Mouse (Mus musculus): ENCODE data around the gene Lalba. TPM values are rescaled to one million over a fixed set of nuclear protein-coding genes. Genes with fewer than 3 reads are reported as not detected.
A peak's percentile ranks its signal among the peaks of the same experiment; 100 is the strongest.

Lalba gene
- polyA plus RNA-seq, 1 experiment = not detected

DNA sequence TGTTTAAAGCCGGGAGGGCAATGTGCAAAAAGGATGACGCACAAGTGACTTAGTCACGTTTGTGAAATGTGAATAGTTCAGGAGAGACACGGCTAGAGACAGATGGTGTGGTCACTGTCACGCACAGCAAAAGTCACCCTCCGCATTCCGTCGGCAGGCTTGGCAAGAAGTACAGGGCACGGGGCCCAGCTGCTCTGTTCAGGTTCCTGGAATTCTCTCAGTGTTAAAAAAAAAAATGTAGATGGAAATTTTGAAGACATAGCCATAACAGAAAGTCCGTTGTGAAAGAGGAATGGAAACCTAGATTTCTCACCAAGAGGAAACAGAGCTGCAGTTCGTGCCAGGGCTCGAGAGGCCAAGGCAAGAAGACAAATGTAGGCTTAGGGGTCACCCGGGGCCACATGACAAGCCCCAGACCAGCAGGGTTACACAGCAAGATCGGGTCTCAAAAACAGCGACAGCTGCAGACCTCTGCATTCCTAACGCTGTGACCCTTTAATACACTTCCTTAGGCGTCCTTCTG lies 30.3 kb upstream of the Lalba start:
- peaks cover 2% of the 10 kb centered on the region; the same call in 1 of the 2 replicates for H3K4me1 ChIP-seq (ENCODE audit: control insufficient read depth, insufficient read depth, low read length)
- no peak overlapping the region for H3K27ac ChIP-seq (ENCODE audit: insufficient read depth, low read length)
- H3K4me3 ChIP-seq (ENCODE audit: insufficient read depth, low read length) = no peak overlapping the region
- TF ChIP-seq POLR2A (IDR thresholded peaks at IDR 0.05; ENCODE audit: extremely low read depth, insufficient read depth, low read length) (no peak), CTCF (IDR thresholded peaks at IDR 0.05; ENCODE audit: extremely low read depth, insufficient read depth, low read length) (no peak)

DNA sequence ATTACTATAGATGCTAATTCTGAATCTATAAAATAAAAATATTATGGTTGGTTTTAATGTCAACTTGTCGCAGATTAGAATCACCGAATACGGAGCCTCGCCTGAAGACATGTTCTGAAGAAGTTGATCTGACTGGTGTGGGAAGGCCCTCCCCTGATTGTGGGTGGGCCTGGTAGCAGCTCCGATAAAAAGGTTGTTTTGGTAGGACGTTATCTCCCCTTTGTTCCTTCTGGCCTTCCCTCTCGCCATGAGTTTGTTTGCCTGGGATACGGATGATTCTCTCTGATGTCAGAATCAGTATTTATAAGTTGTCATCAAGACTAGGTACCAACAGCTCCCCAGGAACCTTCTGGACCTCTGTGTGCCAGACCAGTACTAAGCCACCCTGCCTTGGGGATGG lies 29.7 kb upstream of the Lalba start:
- no peak for TF ChIP-seq CTCF (IDR thresholded peaks at IDR 0.05; ENCODE audit: extremely low read depth, insufficient read depth, low read length)
- TF ChIP-seq POLR2A (IDR thresholded peaks at IDR 0.05; ENCODE audit: extremely low read depth, insufficient read depth, low read length) = no peak
- no peak overlapping the region for H3K4me3 ChIP-seq (ENCODE audit: insufficient read depth, low read length)
- H3K4me1 ChIP-seq (ENCODE audit: control insufficient read depth, insufficient read depth, low read length) = peaks cover 2% of the 10 kb centered on the region; the same call in 1 of the 2 replicates
- no peak overlapping the region for H3K27ac ChIP-seq (ENCODE audit: insufficient read depth, low read length)

DNA sequence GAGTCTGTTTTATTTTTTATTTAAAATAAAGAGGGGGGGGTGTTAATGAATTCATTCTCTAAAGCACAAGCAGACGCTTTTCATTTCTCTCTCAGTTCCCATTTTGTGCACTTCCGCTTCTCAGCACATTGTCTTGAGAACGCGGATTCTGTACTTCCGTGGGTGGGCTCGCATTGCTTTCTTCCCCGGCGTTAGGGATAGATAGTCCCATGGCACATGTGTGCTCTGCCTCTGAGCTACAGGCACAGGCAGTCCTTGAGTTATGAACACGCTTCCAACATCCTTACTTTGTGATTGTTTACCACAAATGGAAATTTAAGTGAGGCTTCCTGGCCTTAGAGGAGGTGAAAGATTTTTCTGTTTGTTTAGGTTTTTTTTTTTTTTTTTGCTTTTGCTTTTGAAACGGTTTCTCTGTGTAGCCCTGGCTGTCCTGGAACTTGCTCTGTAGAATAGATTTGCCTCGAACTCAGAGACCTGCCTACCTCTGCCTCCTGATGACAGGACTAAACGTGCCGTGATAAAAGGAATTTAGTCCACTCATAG lies 28.9 kb upstream of the Lalba start:
- Histone ChIP-seq H3K4me3 (ENCODE audit: insufficient read depth, low read length) (no peak overlapping the region), H3K4me1 (ENCODE audit: control insufficient read depth, insufficient read depth, low read length) (peaks cover 2% of the 10 kb centered on the region; the same call in 1 of the 2 replicates), H3K27ac (ENCODE audit: insufficient read depth, low read length) (no peak overlapping the region)
- TF ChIP-seq CTCF (IDR thresholded peaks at IDR 0.05; ENCODE audit: extremely low read depth, insufficient read depth, low read length) = no peak
- no peak for TF ChIP-seq POLR2A (IDR thresholded peaks at IDR 0.05; ENCODE audit: extremely low read depth, insufficient read depth, low read length)

DNA sequence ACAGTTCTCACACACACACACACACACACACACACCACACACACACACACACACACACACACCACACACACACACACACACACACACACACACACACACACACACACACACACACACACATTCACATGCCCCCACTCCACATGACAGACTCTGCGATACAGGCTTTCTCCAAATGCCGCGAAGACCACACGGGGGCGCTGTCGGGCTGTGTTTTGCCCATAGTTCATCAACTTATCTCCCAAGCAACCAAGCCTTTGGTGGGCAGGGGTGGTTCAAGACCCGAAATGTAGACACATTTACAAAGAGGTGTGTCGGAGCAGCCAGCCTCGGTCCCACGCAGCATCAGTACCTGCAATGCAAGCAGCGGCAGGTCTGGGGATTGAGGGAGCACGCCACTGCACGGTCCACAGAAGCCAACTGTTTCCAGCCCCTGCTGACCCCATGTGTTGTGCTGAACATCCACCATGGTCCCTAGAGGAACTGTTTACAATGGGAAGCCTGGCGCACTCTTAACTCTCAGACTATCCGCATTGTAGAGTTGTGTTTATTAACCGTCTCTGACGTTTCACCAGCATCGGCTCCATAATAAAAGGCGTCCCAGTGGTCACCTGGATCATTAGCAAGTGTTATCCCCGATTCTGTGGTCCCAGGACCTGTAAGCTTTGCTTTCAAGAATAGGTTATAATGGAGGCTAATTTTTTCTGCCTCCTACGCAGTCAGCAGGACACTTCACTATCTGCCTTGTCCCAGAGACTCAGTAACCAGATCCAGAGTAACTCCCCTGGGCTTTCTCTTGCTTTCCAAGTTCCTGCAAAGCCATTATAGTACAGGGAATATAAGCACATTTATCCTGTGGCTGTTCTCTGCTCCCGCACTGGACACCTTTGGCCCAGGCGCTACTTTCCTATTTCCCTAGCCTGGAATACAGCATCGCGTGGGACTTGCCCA lies 28.2 kb upstream of the Lalba start:
- peaks cover 2% of the 10 kb centered on the region; the same call in 1 of the 2 replicates for H3K4me1 ChIP-seq (ENCODE audit: control insufficient read depth, insufficient read depth, low read length)
- H3K4me3 ChIP-seq (ENCODE audit: insufficient read depth, low read length) = no peak overlapping the region
- no peak overlapping the region for H3K27ac ChIP-seq (ENCODE audit: insufficient read depth, low read length)
- TF ChIP-seq CTCF (IDR thresholded peaks at IDR 0.05; ENCODE audit: extremely low read depth, insufficient read depth, low read length) = peak; percentile 61
- TF ChIP-seq POLR2A (IDR thresholded peaks at IDR 0.05; ENCODE audit: extremely low read depth, insufficient read depth, low read length) = no peak

DNA sequence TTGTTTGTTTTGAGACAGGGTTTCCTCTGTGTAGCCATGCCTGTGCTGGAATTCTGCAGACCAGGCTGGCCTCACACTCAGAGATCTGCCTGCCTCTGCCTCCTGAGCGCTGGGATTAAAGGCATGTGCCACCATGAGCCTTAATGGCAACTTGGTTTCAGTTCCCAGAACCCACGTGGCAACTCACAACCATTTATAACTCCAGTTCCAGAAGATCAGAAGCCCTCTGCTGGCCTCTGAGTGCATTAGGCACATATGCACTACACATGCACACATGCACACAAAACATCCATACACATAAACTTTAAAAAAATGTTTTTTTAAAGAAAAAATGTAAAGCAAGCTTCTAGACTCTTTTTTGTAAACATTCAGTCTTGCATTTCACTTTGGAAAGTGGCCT lies 26.9 kb upstream of the Lalba start:
- no peak overlapping the region for H3K4me3 ChIP-seq (ENCODE audit: insufficient read depth, low read length)
- TF ChIP-seq POLR2A (IDR thresholded peaks at IDR 0.05; ENCODE audit: extremely low read depth, insufficient read depth, low read length) = no peak
- TF ChIP-seq CTCF (IDR thresholded peaks at IDR 0.05; ENCODE audit: extremely low read depth, insufficient read depth, low read length) = no peak
- H3K27ac ChIP-seq (ENCODE audit: insufficient read depth, low read length) = no peak overlapping the region
- peaks cover 2% of the 10 kb centered on the region; the same call in 1 of the 2 replicates for H3K4me1 ChIP-seq (ENCODE audit: control insufficient read depth, insufficient read depth, low read length)

DNA sequence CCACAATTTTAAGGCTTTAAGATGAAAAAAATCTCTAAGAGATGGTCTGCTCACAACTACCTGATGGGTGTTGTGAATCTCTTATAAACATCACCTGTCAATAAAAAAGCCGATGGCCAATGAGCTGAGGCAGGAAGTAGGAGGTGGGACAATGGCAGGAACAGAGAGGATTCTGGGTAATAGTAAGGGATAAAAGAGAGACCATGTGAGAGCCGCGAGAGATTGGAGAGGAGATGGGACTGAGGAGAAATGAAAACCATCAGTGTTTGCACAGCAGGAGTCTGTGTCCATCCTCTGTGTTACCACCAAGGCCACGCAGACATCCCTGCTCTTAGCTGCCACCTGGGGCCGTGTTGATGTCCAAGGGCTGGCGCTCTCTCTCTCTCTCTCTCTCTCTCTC lies 24.8 kb upstream of the Lalba start:
- Histone ChIP-seq H3K4me1 (ENCODE audit: control insufficient read depth, insufficient read depth, low read length) (no peaks in the 10 kb centered on the region), H3K4me3 (ENCODE audit: insufficient read depth, low read length) (no peak overlapping the region), H3K27ac (ENCODE audit: insufficient read depth, low read length) (no peak overlapping the region)
- TF ChIP-seq CTCF (IDR thresholded peaks at IDR 0.05; ENCODE audit: extremely low read depth, insufficient read depth, low read length) (no peak), POLR2A (IDR thresholded peaks at IDR 0.05; ENCODE audit: extremely low read depth, insufficient read depth, low read length) (no peak)

DNA sequence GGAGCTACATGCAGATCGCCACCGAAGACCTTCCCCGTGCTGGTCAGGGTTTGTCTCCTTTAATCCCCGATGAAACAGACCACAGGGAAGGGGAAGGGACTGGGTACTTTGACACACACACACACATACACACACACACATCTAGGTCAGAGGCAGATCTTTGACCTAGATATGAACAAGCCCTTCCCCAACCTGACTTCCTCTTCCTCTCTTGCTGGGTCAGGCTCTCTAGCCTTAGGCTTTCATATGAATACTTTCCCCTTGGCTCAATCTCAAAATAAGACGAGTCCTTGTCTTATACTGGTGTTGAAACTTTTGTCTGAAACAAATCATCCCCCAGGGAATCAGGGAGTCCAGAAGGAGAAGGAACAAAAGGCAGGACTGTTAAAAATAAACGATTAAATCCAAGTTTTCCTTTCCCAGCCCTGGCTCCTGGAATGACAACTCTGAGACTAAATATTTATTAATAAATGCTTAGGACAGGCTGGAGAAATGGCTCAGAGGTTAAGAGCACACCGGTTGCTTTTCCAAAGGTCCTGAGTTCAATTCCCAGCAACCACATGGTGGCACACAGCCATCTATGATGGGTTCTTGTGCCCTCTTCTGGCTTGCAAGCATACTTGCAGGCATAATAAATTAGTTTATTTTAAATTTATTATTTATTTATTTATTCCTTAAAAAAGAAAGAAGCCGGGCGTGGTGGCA lies 23.9 kb upstream of the Lalba start:
- no peak overlapping the region for H3K27ac ChIP-seq (ENCODE audit: insufficient read depth, low read length)
- no peak overlapping the region for H3K4me3 ChIP-seq (ENCODE audit: insufficient read depth, low read length)
- no peaks in the 10 kb centered on the region for H3K4me1 ChIP-seq (ENCODE audit: control insufficient read depth, insufficient read depth, low read length)
- TF ChIP-seq CTCF (IDR thresholded peaks at IDR 0.05; ENCODE audit: extremely low read depth, insufficient read depth, low read length) (no peak), POLR2A (IDR thresholded peaks at IDR 0.05; ENCODE audit: extremely low read depth, insufficient read depth, low read length) (no peak)

DNA sequence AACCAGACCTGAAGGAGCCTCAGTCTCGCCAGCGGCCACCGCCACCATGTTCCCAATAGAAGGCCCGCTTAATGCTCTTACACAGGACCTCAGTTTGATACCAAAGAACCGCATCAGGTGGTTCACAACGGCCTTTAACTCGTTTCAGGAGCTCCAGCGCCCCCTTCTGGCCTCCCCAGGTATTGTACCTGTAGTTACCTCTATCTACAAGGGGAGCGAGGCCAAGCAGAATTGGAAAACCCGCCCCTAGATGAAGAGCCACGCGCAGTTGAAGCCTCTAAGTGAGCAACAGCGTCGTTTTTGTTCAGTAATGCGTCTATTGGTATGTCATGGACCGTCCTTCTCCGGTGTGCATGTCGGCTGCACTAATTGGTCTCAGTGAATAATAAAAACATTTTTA lies 22.0 kb upstream of the Lalba start:
- TF ChIP-seq CTCF (IDR thresholded peaks at IDR 0.05; ENCODE audit: extremely low read depth, insufficient read depth, low read length) (peak; percentile 68), POLR2A (IDR thresholded peaks at IDR 0.05; ENCODE audit: extremely low read depth, insufficient read depth, low read length) (no peak)
- Histone ChIP-seq H3K4me3 (ENCODE audit: insufficient read depth, low read length) (no peak overlapping the region), H3K27ac (ENCODE audit: insufficient read depth, low read length) (no peak overlapping the region), H3K4me1 (ENCODE audit: control insufficient read depth, insufficient read depth, low read length) (no peaks in the 10 kb centered on the region)

DNA sequence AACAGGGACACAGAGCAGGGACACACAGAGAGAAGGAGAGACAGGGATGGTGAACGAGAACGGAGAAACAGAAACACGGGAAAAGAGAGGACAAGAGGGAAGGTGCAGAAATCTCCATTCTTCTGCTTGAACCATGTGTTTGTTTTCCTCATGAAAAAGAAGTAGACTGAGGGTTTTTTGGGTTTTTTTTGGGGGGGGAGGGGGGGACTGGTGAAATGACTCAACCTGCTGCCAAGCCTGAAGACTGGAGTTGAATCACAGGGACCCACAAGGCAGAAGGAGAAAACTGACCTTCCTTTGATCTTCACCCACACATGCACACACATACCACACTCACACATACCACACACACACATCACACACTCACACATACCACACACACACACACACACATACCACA lies 20.8 kb upstream of the Lalba start:
- Histone ChIP-seq H3K4me1 (ENCODE audit: control insufficient read depth, insufficient read depth, low read length) (no peaks in the 10 kb centered on the region), H3K4me3 (ENCODE audit: insufficient read depth, low read length) (no peak overlapping the region), H3K27ac (ENCODE audit: insufficient read depth, low read length) (no peak overlapping the region)
- no peak for TF ChIP-seq POLR2A (IDR thresholded peaks at IDR 0.05; ENCODE audit: extremely low read depth, insufficient read depth, low read length)
- TF ChIP-seq CTCF (IDR thresholded peaks at IDR 0.05; ENCODE audit: extremely low read depth, insufficient read depth, low read length) = no peak

Data from cortical plate, adult 2 months (tissue).